Mouse (Mus musculus): Measurements from ENCODE around the gene Psip1. TPM values are rescaled to one million over a fixed set of nuclear protein-coding genes. Genes with fewer than 3 reads are reported as not detected.
"Not testable (repeated sequence)": the region's sequence is repeated elsewhere in the genome, so short reads cannot be mapped to it uniquely, and the experiment has no call there.

The Psip1 gene
- polyA plus RNA-seq, 1 experiment from 2014 or later: 371 TPM

DNA sequence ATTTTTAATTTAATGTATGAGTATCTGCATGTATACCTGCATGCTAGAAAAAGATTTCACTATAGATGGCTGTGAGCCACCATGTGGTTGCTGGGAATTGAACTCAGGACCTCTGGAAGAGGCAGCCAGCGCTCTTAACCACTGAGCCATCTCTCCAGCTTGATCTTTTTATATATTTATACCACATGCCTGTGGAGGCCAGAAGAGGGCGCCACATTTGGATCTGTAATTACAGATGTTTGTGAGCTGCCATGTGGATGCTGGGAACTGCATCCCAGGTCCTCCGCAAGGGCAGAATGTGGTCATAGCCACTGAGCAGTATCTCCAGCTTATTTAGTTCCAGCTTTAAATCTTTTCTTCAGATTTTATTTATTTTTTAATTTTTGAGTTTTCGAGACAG is 34.0 kb upstream of the Psip1 start:
- WGBS: 89% methylated on average over 4 of the region's 4 CpGs
- no peaks in the 10 kb centered on the region for H3K36me3 ChIP-seq (ENCODE audit: poor library complexity, severe bottlenecking)
- no peak overlapping the region for H3K4me3 ChIP-seq
- ATAC-seq: no peak
- H3K27ac ChIP-seq: no peak overlapping the region
- no peaks in the 10 kb centered on the region for H3K9me3 ChIP-seq (replicated peaks)
- H3K4me1 ChIP-seq: peaks cover 20% of the 10 kb centered on the region
- no peak overlapping the region for H3K4me2 ChIP-seq
- no peaks in the 10 kb centered on the region for H3K27me3 ChIP-seq
- no peak overlapping the region for H3K9ac ChIP-seq

DNA sequence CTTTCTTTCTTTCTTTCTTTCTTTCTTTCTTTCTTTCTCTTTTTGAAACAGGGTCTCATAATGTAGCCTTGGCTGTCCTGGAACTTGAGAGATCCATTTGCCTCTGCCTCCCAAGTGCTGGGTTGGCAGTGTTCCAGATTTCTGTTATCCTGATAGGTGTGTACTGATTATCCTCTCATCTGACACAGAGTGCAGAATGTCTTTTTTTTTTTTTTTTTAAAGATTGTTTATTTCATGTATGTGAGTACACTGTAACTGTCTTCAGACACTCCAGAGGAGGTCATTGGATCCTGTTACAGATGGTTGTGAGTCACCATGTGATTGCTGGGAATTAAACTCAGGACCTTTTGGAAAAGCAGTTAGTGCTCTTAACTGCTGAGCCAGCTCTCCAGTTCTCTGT is 33.5 kb upstream of the Psip1 start:
- no peak overlapping the region for H3K4me2 ChIP-seq
- peaks cover 20% of the 10 kb centered on the region for H3K4me1 ChIP-seq
- no peaks in the 10 kb centered on the region for H3K36me3 ChIP-seq (ENCODE audit: poor library complexity, severe bottlenecking)
- no peak for ATAC-seq
- H3K9ac ChIP-seq: no peak overlapping the region
- H3K4me3 ChIP-seq: no peak overlapping the region
- H3K27ac ChIP-seq: no peak overlapping the region
- no peaks in the 10 kb centered on the region for H3K27me3 ChIP-seq
- no peaks in the 10 kb centered on the region for H3K9me3 ChIP-seq (replicated peaks)

DNA sequence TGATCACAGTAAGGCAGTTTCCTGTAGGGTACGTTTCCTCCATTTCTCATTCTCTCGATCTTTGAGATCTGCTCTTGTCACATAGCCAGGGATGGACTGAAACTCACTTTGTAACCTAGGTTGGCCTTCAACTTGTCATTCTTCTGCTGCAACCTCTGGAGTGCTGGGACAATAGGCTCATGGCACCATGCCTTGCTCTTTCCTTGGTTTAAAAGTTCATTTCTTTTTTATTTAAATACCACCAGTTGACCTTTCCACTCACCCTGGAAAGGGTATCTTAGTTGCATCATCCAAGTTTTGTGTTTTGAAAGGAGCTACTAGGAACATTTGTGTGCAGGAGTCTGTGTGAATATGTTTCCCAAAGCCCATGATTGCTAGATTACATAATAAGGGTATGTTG is 32.9 kb upstream of the Psip1 start:
- no peaks in the 10 kb centered on the region for H3K9me3 ChIP-seq (replicated peaks)
- ATAC-seq: no peak
- 80% methylated on average over 2 of the region's 2 CpGs for WGBS
- H3K27me3 ChIP-seq: no peaks in the 10 kb centered on the region
- H3K9ac ChIP-seq: no peak overlapping the region
- peaks cover 16% of the 10 kb centered on the region for H3K4me1 ChIP-seq
- no peak overlapping the region for H3K27ac ChIP-seq
- H3K4me3 ChIP-seq: no peak overlapping the region
- H3K4me2 ChIP-seq: no peak overlapping the region
- no peaks in the 10 kb centered on the region for H3K36me3 ChIP-seq (ENCODE audit: poor library complexity, severe bottlenecking)

DNA sequence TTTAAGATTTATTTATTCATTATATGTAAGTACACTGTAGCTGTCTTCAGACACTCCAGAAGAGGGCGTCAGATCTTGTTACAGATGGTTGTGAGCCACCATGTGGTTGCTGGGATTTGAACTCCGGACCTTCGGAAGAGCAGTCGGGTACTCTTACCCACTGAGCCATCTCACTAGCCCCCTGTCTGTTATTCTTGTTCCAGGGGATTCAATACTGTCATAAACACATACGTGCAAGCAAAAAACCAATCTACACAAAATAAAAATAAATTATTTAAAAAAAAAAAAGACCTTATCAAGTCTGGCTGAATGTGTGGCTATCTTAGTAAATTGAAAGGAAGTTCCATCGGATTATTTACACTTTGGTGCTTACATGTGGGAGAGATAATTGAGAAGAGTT is 29.9 kb upstream of the Psip1 start:
- H3K36me3 ChIP-seq (ENCODE audit: poor library complexity, severe bottlenecking); H3K9ac ChIP-seq; H3K9me3 ChIP-seq (replicated peaks); H3K4me3 ChIP-seq; H3K4me2 ChIP-seq; ATAC-seq; H3K27me3 ChIP-seq; H3K27ac ChIP-seq; H3K4me1 ChIP-seq: not testable (repeated sequence)
- 97% methylated on average over 5 of the region's 6 CpGs for WGBS

DNA sequence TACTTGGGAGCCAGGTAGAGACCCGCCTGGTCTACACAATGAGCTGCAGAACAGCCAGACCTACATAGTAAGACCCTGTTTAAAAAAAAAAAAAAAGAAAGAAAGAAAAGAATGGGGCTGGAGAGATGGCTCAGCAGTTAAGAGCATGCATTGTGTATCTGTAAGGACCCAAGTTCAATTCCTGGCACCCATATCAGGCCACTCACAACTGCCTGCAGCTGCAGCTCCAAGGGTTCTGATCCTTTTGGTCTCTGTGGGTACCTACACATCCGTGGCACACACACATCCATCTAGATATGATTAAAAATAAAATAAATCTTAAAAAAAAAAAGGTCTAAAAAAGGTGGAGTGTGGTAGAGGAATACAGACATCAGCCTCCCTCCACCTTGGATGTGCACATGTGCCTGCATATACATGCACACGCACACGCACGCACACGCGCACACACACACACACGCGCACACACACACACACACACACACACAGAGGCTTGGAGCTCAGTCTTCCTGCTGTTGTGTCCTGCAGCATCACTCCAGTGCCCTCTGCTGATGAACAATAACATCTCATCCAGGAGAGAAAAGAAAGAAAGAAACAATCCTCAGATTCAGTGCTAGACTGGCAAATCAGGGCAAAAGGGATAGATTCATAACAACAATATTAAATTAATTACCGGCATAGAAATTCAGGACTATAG is 28.9 kb upstream of the Psip1 start:
- no peak for ATAC-seq
- Histone ChIP-seq H3K9me3 (replicated peaks) (no peaks in the 10 kb centered on the region), H3K4me3 (no peak overlapping the region), H3K4me2 (no peak overlapping the region), H3K27ac (no peak overlapping the region), H3K9ac (no peak overlapping the region), H3K36me3 (ENCODE audit: poor library complexity, severe bottlenecking) (no peaks in the 10 kb centered on the region), H3K4me1 (no peaks in the 10 kb centered on the region), H3K27me3 (no peaks in the 10 kb centered on the region)
- WGBS: 85% methylated on average over 10 of the region's 10 CpGs

DNA sequence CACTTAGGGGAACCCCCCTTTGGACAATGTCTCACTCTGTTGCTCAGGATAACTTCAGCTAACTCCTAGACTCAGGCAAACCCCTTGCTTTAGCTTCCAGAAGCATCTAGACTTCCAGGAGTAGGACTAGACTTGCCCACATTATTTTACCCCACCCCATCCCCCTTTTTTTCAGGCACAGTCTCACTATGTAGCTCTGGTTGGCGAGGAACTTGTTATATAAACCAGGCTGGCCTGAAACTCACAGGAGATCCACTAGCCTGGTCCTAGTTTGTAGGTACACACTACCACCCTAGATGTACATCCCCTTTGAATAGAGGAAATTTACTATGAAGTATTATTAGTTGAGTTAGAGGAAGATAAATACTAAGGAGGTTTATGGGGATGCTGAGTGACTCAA is 27.9 kb upstream of the Psip1 start:
- no peaks in the 10 kb centered on the region for H3K4me1 ChIP-seq
- 90% methylated on average over 1 of the region's 1 CpGs for WGBS
- H3K27ac ChIP-seq: no peak overlapping the region
- no peak overlapping the region for H3K9ac ChIP-seq
- no peak for ATAC-seq
- H3K4me2 ChIP-seq: no peak overlapping the region
- no peak overlapping the region for H3K4me3 ChIP-seq
- H3K9me3 ChIP-seq (replicated peaks): no peaks in the 10 kb centered on the region
- H3K27me3 ChIP-seq: no peaks in the 10 kb centered on the region
- no peaks in the 10 kb centered on the region for H3K36me3 ChIP-seq (ENCODE audit: poor library complexity, severe bottlenecking)

DNA sequence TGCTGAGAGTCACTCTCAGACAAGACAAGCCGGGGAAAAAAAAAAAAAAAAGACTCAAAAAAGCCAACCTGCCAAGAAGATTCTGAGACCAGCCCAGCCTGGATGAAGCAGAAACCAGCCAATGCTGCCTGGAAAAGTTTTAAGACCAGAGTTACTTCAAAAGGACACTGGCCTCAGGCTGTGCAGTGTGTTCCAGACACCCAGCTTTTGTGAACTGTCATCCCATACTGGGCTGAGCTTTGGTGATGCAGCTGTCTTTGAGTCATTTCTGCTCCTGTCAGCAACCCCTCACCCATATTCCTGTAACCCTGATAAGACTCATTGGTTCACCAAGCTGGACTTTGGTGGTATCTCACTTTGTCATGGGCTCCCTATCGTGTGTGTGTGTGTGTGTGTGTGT is 26.4 kb upstream of the Psip1 start:
- Histone ChIP-seq H3K4me1 (0 out of 2 replicates have a peak, but pooled peaks cover 4% of the 10 kb centered on the region), H3K4me3 (no peak overlapping the region), H3K27ac (no peak overlapping the region), H3K36me3 (ENCODE audit: poor library complexity, severe bottlenecking) (no peaks in the 10 kb centered on the region), H3K4me2 (no peak overlapping the region), H3K9ac (no peak overlapping the region), H3K9me3 (replicated peaks) (no peaks in the 10 kb centered on the region), H3K27me3 (no peaks in the 10 kb centered on the region)
- no peak for ATAC-seq
- 84% methylated on average over 2 of the region's 2 CpGs for WGBS

DNA sequence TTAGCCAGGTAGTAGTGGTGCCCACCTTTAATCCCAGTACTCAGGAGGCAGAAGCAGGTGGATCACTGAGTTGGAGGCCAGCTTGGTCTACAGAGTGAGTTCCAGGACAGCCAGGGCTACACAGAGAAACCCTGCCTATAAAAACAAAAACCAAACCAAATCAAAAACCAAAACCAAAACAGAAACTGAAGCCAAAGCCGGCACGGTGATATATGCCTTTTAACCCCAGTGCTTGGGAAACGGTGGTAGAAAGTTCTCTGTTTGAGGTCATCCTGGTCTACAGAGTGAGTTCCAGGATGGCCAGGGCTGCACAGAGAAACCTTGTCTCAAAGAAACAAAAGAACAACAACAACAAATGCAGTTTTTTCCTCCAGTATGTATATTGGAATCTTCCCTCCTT is 26.0 kb upstream of the Psip1 start:
- Histone ChIP-seq H3K4me2 (no peak overlapping the region), H3K4me3 (no peak overlapping the region), H3K27ac (no peak overlapping the region), H3K9ac (no peak overlapping the region), H3K27me3 (no peaks in the 10 kb centered on the region), H3K9me3 (replicated peaks) (no peaks in the 10 kb centered on the region), H3K4me1 (0 out of 2 replicates have a peak, but pooled peaks cover 6% of the 10 kb centered on the region), H3K36me3 (ENCODE audit: poor library complexity, severe bottlenecking) (no peaks in the 10 kb centered on the region)
- ATAC-seq: no peak
- WGBS: 91% methylated on average over 3 of the region's 3 CpGs

DNA sequence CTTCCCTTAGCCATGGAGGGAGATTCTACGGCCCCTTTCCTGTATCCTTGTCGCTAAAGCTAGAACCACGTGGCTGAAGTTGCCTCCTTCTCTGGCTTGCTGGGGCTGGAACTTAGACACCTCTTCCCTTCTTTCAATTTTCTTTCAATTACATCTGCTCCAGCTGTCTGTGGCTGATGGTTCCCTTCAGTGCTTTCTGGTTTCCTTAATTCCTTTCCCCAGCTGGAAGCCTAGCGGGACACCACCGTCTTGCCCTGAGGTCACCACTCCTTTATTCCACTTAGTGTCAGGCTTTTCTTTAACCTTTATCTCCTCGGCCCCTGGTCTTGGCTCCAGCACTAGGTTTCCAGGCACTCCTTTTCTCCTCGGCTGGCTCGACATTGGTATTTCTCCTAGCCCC is 24.8 kb upstream of the Psip1 start:
- Histone ChIP-seq H3K27me3 (no peaks in the 10 kb centered on the region), H3K9me3 (replicated peaks) (no peaks in the 10 kb centered on the region), H3K9ac (no peak overlapping the region), H3K36me3 (ENCODE audit: poor library complexity, severe bottlenecking) (no peaks in the 10 kb centered on the region), H3K4me1 (0 out of 2 replicates have a peak, but pooled peaks cover 6% of the 10 kb centered on the region), H3K27ac (no peak overlapping the region), H3K4me3 (no peak overlapping the region), H3K4me2 (no peak overlapping the region)
- WGBS: 33% methylated on average over 8 of the region's 8 CpGs
- no peak for ATAC-seq

DNA sequence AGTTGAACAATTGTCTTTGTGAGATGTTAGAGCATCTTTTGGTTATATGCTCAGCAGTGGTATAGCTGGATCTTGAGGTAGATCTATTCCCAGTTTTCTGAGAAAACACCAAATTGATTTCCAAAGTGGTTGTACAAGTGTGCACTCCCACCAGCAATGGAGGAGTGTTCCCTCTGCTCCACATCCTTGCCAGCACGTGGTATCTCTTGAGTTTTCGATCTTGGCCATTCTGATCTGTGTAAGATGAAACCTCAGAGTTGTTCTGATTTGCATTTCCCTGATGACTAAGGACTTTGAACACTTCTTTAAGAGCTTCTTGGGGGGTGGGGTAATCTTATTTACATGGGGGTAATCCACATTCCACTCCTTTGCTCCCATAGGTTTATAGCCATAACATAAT is 23.3 kb upstream of the Psip1 start:
- ATAC-seq: no peak
- Histone ChIP-seq H3K4me1 (0 out of 2 replicates have a peak, but pooled peaks cover 6% of the 10 kb centered on the region), H3K4me3 (no peak overlapping the region), H3K9ac (no peak overlapping the region), H3K27ac (no peak overlapping the region), H3K27me3 (no peaks in the 10 kb centered on the region), H3K9me3 (replicated peaks) (no peaks in the 10 kb centered on the region), H3K4me2 (no peak overlapping the region), H3K36me3 (ENCODE audit: poor library complexity, severe bottlenecking) (no peaks in the 10 kb centered on the region)
- WGBS: 56% methylated on average over 2 of the region's 2 CpGs

DNA sequence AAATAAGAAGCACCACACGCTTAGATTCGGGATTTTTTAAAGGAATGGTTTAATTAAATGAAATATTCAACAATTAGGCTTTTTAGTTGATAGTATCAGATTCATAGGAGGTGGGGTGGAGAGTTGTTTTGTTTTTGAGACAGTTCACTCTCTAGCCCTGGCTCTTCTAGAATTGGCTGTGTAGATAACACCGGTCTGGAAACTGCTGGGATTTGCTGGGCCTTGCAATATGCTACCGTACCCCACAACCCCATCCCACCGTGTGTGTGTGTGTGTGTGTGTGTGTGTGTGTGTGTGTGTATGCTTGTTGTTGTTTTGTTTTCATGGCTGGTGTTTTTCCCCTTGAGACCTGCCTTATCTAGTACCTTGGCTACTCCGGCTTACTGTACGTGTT is 14.8 kb upstream of the Psip1 start:
- no peaks in the 10 kb centered on the region for H3K27me3 ChIP-seq
- no peaks in the 10 kb centered on the region for H3K9me3 ChIP-seq (replicated peaks)
- ATAC-seq: peak; percentile 68
- peaks cover 9% of the 10 kb centered on the region for H3K4me1 ChIP-seq
- peak overlapping the region; percentile 35 for H3K27ac ChIP-seq
- WGBS: 25% methylated on average over 7 of the region's 7 CpGs
- no peaks in the 10 kb centered on the region for H3K36me3 ChIP-seq (ENCODE audit: poor library complexity, severe bottlenecking)
- peak overlapping the region; percentile 56 for H3K4me2 ChIP-seq
- peak overlapping the region; percentile 34 for H3K4me3 ChIP-seq
- H3K9ac ChIP-seq: peak overlapping the region; percentile 26; the same call in 1 of the 2 replicates

DNA sequence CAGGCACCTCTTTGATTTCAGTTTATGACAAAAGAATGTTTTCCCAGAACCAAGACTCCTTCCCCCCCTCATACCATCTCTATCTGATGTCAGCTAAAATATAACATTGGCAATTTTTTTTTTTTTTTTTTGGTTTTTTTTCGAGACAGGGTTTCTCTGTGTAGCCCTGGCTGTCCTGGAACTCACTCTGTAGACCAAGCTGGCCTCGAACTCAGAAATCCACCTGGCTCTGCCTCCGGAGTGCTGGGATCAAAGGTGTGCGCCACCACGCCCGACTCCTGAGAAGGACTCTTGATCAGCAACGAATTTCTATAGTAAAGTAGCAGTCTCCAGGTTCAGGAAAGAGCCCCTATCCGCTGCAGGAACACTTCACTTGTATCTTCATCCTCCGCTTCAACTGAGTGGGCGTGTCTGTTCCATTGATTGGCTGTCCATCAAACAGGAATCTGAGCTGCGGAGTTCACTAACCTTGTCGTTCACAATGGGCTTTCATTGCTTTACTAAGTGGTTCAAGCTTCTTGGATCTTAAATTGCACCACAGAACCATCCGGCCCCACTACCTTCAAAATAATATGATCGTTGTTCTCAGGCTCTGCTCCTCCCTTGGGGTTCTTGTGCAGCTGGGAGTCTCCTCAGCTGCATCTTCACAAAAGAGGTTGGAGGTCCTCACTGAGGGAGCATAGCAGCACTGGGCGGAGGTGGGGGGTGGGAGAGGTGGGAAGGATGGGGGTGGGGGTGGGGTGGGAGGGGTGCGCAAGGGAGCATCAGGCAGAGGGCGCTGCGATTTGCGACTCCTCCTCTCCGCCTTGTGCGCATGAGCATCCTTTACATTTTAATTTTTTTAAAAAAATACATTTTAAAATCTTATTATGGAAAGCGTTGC is 14.1 kb upstream of the Psip1 start:
- Histone ChIP-seq H3K27me3 (no peaks in the 10 kb centered on the region), H3K9ac (peak overlapping the region; percentile 56), H3K27ac (peak overlapping the region; percentile 69), H3K4me1 (peaks cover 9% of the 10 kb centered on the region), H3K9me3 (replicated peaks) (no peaks in the 10 kb centered on the region), H3K4me3 (peak overlapping the region; percentile 34), H3K4me2 (peak overlapping the region; percentile 56), H3K36me3 (ENCODE audit: poor library complexity, severe bottlenecking) (no peaks in the 10 kb centered on the region)
- 5% methylated on average over 22 of the region's 22 CpGs for WGBS
- peak; percentile 91 for ATAC-seq

All from forebrain, embryonic 13.5 days (tissue).